Mouse (Mus musculus) ES-E14 (cell line): ENCODE results near the gene Tacr2. TPM values are rescaled to one million over a fixed set of nuclear protein-coding genes. Genes with fewer than 3 reads are reported as not detected.
A peak's percentile ranks its signal among the peaks of the same experiment; 100 is the strongest.

Source experiments
- DNase-seq: peaks from one replicate; pipeline ENCODE4 v3.0.0-alpha.2; 2013; ENCODE audit warnings: low read depth, low spot score
- H3K27ac ChIP-seq: 2 replicates; pipeline ENCODE4 v1.5.1; 2012; ENCODE audit warnings: low read depth, mild to moderate bottlenecking, low read length, moderate library complexity, mixed read lengths; ENCODE audit not compliant: poor library complexity, insufficient read depth, severe bottlenecking
- H3K36me3 ChIP-seq: 2 replicates; pipeline ENCODE4 v1.6.1; 2012; ENCODE audit warnings: mild to moderate bottlenecking, low read length, moderate library complexity, mixed read lengths; ENCODE audit not compliant: control insufficient read depth, poor library complexity, insufficient read depth, severe bottlenecking
- H3K4me1 ChIP-seq, 2 experiments: fragments of 150-350 bp in 1 of 2; sonication (generic) in 1 of 2; 2 replicates each; pipeline ENCODE4 v1.6.1; 2012; ENCODE audit warnings: low read length in 2 of 2, mild to moderate bottlenecking in 1 of 2, mixed read lengths in 1 of 2; ENCODE audit not compliant: control insufficient read depth in 2 of 2, insufficient read depth in 2 of 2, poor library complexity in 1 of 2
- H3K4me3 ChIP-seq, 2 experiments: fragments of 150-350 bp in 1 of 2; sonication (generic) in 1 of 2; 2 replicates each; pipeline ENCODE4 v1.5.1; 2012; ENCODE audit warnings: low read length in 2 of 2, low read depth in 1 of 2, mild to moderate bottlenecking in 1 of 2, mixed read lengths in 1 of 2; ENCODE audit not compliant: insufficient read depth in 1 of 2, poor library complexity in 1 of 2, severe bottlenecking in 1 of 2
- H3K9ac ChIP-seq: 2 replicates; pipeline ENCODE4 v1.6.1; 2012; ENCODE audit warnings: low read depth, mild to moderate bottlenecking, low read length, mixed read lengths; ENCODE audit not compliant: poor library complexity, insufficient read depth, severe bottlenecking
- H3K9me3 ChIP-seq: fragments of 150-350 bp; sonication (generic); 2 replicates; pipeline ENCODE4 v1.6.1; 2012; ENCODE audit warnings: low read depth, mild to moderate bottlenecking, low read length; ENCODE audit not compliant: control insufficient read depth, insufficient read depth
- CHD2 ChIP-seq: IDR thresholded peaks from 2 replicates; pipeline ENCODE4 v1.6.1; 2014; ENCODE audit warnings: mild to moderate bottlenecking, low read depth, low read length, inconsistent platforms
- HCFC1 ChIP-seq: IDR thresholded peaks from 2 replicates; pipeline ENCODE4 v1.6.1; 2012; ENCODE audit warnings: low read length, inconsistent platforms, borderline replicate concordance; ENCODE audit not compliant: insufficient read depth
- MAFK ChIP-seq: IDR thresholded peaks from 2 replicates; pipeline ENCODE4 v1.6.1; 2014; ENCODE audit warnings: mild to moderate bottlenecking, low read depth, low read length, inconsistent platforms; ENCODE audit not compliant: insufficient read depth
- ZC3H11A ChIP-seq: IDR thresholded peaks from 2 replicates; pipeline ENCODE4 v1.6.1; 2012; ENCODE audit warnings: low read depth, mild to moderate bottlenecking, inconsistent platforms, low read length, borderline replicate concordance
- ZNF384 ChIP-seq: IDR thresholded peaks from 2 replicates; pipeline ENCODE4 v1.6.1; 2012; ENCODE audit warnings: low read depth, low read length, inconsistent platforms
- in situ Hi-C, 2 experiments: fragments of 600-800 bp; cut with MboI; formaldehyde crosslinking; loops; one replicate each; pipeline ENCODE4 v1.15.1; 2025; ENCODE audit warnings: low sequenced_read_pairs in 2 of 2, inconsistent platforms in 1 of 2; ENCODE audit not compliant: unreplicated experiment in 2 of 2
- total RNA-seq: library from RNA; depleted of rRNA; stranded (reverse); fragments of 300-350 nt; gene quantifications from 2 replicates; pipeline ENCODE4 v1.2.3, GENCODE M21; 2012

Tacr2 gene
- total RNA-seq, 1 experiment: 0.18 TPM

DNA sequence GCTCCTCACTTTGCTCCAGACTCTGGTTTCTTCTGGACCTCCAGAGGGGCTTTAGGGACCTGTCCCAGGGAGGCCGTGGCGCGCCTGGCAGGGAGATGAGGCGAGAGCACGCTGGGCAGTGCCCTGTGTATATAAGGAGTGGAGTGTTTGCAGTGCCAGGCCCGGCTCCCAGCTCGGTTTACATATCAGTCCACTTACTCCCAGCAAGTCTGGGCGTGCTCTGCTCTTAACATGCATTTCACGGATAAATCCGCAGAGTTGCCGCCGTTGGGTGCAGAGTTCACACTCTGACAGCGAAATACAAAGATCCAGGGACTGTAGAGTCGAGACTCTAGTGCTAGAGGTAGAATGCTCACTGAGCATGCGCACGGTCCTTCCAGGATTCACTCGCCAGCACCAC, 29.5 kb upstream of the Tacr2 start:
- no peaks in the 10 kb centered on the region for H3K36me3 ChIP-seq
- no peak overlapping the region for H3K4me3 ChIP-seq
- no peaks in the 10 kb centered on the region for H3K9me3 ChIP-seq
- TF ChIP-seq ZC3H11A: no peak
- TF ChIP-seq MAFK: no peak
- no peak for TF ChIP-seq CHD2
- no peak for TF ChIP-seq ZNF384
- no peak for TF ChIP-seq HCFC1
- in situ Hi-C loops: no loop called here
- no peak overlapping the region for H3K9ac ChIP-seq
- H3K4me1 ChIP-seq: peaks cover 7 to 11% of the 10 kb centered on the region in 2 experiments; a peak in 2 of 4 replicates
- no peak for DNase-seq
- no peak overlapping the region for H3K27ac ChIP-seq

DNA sequence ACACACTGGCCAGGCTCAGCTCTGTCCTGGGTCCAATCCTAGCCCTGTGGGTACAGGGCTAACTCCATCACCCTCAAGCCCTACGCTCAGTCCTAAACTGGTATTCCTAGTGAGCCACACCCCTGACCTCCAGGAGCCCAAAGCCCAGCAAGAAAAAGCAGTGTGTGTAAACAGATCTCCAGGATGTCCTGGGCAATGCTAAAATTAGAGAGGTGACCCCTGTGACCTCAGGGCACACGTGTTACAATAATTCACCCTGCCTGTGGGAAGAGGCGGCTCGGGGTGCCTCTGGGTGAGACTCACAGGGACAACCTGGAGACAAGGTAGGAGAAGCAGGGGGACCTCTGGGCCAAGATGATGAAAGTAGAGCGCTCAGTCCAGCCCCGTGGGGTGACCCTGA, 28.0 kb upstream of the Tacr2 start:
- H3K9ac ChIP-seq: no peak overlapping the region

GRCm38 (mm10) chr10:62225839-62226238, 26.4 kb upstream of the Tacr2 start:
- in situ Hi-C loops: no loop called here
- TF ChIP-seq MAFK (no peak), HCFC1 (no peak), ZNF384 (no peak), CHD2 (no peak), ZC3H11A (no peak)
- peaks cover 0 to 4% of the 10 kb centered on the region in 2 experiments; a peak in 1 of 4 replicates for H3K4me1 ChIP-seq
- H3K4me3 ChIP-seq: no peak overlapping the region
- no peaks in the 10 kb centered on the region for H3K9me3 ChIP-seq
- H3K9ac ChIP-seq: no peak overlapping the region
- no peak overlapping the region for H3K27ac ChIP-seq
- H3K36me3 ChIP-seq: no peaks in the 10 kb centered on the region
- no peak for DNase-seq

More for the DNA sequence above, 28.0 kb upstream of the Tacr2 start:
- H3K4me1 ChIP-seq: peaks cover 0 to 4% of the 10 kb centered on the region in 2 experiments; a peak in 1 of 4 replicates
- no peak overlapping the region for H3K4me3 ChIP-seq
- H3K9me3 ChIP-seq: no peaks in the 10 kb centered on the region
- TF ChIP-seq HCFC1 (no peak), MAFK (no peak), ZNF384 (no peak), ZC3H11A (no peak), CHD2 (no peak)
- in situ Hi-C loops: no loop called here
- no peak overlapping the region for H3K27ac ChIP-seq
- DNase-seq: no peak
- no peaks in the 10 kb centered on the region for H3K36me3 ChIP-seq

- no peak overlapping the region for H3K9ac ChIP-seq
- H3K36me3 ChIP-seq: no peaks in the 10 kb centered on the region
- DNase-seq: no peak
- H3K4me3 ChIP-seq: no peak overlapping the region
- in situ Hi-C loops: no loop called here
- H3K9me3 ChIP-seq: no peaks in the 10 kb centered on the region
- peaks cover 5 to 9% of the 10 kb centered on the region in 2 experiments; a peak in 3 of 4 replicates for H3K4me1 ChIP-seq
- no peak overlapping the region for H3K27ac ChIP-seq
- no peak for TF ChIP-seq HCFC1
- TF ChIP-seq CHD2: no peak
- no peak for TF ChIP-seq MAFK
- TF ChIP-seq ZC3H11A: no peak
- TF ChIP-seq ZNF384: no peak
These were observed 24.1 kb upstream of the Tacr2 start for GRCm38 (mm10) chr10:62228126-62228525.

DNA sequence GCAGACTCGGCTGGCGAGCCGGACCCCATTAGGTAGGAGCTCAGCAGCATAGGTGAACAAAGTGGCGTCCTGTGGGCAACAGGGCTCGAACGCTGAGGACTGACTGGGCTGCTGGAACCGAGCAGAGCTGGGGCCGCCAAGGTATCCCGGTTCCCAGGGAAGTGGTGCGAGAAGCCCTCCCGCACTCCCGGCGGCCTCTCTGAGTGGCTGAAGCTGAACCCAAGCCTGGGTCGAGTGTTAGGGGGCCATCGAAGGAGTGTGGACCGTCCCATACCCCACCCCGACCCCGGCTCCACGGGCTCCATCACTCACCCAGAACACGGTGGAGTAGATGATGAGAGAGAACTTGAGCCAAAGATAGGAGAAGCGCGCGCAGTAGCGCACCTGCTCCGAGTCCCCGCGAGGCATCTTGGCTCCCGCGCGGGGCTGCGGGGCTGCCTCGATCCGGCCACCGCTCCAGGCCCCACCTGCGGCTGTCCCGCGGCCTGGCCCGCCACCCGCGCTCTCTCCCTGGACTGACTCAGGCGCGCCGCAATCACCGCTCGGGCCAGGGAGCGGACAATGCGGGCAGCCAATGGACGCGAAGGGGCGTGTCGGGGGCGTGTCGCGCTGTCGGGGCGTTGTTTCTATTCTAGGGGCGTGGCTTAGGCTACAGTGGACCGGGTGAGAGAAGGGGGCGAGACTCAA, 21.4 kb upstream of the Tacr2 start, which contains the start of gene Tspan15:
Tspan15 (minus strand) TSS at position 544 of the 687 bp plus-strand sequence.
- TF ChIP-seq CHD2: no peak
- TF ChIP-seq HCFC1: peak; percentile 31; the same call in 1 of the 2 replicates
- in situ Hi-C loops: no loop called here
- H3K27ac ChIP-seq: no peak within 1 kb of the TSS

More for the DNA sequence above, 21.4 kb upstream of the Tacr2 start, which contains the start of gene Tspan15:
- H3K9me3 ChIP-seq: no peaks in the 10 kb centered on the region
- peak within 1 kb of the TSS; percentile 72 to 76 for H3K4me3 ChIP-seq
- peaks cover 12% of the 10 kb centered on the region in 2 experiments; a peak in 3 of 4 replicates for H3K4me1 ChIP-seq
- DNase-seq: peak; percentile 81
- H3K9ac ChIP-seq: peak within 1 kb of the TSS; percentile 70
- H3K36me3 ChIP-seq: no peaks in the 10 kb centered on the region
